Mouse (Mus musculus): ENCODE measurements around the gene Psmg3.

The Psmg3 gene

DNA sequence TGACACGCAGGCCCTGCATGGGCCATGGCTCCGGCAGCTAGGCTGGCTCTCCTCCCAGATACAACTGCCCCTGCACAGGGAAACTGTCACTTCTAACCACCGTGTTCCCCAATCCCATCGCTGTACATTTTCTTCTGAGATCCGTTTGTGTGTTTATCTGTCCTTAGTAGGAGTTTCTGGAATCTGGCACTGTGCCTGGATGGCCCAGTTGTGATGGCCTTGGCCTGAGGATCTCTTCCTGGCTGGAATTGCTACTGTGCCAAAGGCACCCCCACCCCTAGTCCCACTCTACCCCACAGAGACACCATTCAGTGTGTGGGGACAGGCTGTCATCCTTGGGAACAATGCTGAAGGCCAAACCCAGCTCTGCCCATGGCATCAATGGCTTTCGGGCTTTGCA lies 10.7 kb downstream of the Psmg3 start:
- peak in 1 of 2 experiments; percentile 39 for DNase-seq

DNA sequence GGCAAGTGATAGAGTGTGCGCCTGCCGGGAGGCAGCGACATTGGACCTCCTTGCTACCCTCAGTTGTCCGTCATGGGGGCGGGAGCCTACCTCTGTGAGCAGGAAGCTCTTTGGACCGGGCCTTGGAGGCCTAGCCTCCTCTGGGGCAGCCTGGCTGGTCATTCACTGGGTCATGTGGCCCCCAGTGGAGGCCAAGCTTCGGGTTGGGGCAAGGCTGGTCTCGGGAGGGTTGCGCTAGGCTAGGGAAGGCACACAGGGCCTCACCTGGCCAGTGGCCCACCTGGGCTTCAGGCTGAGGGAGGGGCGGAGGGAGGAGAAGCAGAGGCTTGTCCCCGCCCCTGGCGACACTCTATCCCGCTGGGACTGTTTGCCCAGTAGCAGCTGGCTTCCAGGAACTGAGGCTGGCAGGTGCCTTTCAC lies 12.7 kb downstream of the Psmg3 start:
- no peak for DNase-seq

DNA sequence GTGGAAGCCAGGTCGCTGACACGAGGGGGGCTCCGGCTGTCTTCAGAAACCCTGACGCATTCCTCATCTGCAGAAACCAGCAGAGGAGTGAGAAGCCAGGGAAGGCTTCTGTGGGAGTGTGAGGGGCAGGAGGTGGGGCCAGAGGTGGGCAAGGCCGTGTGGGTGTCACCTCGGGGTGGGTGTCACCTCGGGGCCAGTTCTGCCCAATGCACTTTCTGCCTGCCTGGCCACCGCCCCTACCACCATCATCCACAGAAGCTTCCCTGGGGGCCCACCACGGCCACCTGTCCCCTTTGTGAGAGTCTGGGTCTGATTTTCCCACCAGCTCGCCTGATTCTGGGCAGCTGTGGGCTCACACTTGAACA lies 13.6 kb downstream of the Psmg3 start:
- peak in 1 of 2 experiments; percentile 39 for DNase-seq

DNA sequence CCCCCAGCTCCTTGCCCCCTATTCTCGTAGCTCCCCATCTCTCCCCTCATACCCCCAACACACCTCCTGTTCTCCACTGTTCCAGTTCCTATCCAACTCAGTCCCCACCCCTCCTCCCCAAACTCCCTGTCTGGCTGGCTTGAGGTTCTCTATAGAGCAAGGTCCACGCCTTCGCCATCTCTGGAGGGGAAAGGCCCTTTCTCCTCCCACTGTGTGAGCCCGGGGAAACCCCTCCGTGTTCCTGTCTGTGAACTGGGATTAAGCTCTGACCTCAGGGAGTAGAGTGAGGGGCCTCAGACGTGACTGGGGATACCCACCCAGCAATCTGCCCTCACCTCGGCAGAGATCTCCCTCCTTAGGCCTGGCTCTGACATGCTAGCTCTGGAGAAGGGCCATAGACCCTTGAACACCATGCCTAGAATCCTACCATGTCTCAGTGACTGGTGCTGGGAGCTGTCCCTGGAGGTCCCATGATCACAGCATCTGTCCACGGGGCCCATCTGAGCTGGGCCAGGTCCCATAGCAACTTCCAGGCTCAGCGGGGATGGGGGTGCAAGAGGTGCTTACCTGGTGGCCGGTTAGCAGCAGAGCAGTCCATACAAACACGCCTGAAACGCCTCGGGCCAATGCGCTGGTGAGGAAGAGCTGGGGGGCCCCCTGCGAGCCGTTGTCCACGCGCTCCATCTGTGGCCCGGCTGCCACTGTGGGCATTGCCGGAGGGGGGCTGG lies 14.1 kb downstream of the Psmg3 start:
- DNase-seq: no peak

GRCm38 (mm10) chr5:139811677-139812397 lies 14.8 kb downstream of the Psmg3 start:
- no peak for DNase-seq

- no peak for DNase-seq
These were observed 17.3 kb downstream of the Psmg3 start for GRCm38 (mm10) chr5:139809397-139809796.

GRCm38 (mm10) chr5:139805924-139806323 lies 20.8 kb downstream of the Psmg3 start:
- no peak for DNase-seq

DNA sequence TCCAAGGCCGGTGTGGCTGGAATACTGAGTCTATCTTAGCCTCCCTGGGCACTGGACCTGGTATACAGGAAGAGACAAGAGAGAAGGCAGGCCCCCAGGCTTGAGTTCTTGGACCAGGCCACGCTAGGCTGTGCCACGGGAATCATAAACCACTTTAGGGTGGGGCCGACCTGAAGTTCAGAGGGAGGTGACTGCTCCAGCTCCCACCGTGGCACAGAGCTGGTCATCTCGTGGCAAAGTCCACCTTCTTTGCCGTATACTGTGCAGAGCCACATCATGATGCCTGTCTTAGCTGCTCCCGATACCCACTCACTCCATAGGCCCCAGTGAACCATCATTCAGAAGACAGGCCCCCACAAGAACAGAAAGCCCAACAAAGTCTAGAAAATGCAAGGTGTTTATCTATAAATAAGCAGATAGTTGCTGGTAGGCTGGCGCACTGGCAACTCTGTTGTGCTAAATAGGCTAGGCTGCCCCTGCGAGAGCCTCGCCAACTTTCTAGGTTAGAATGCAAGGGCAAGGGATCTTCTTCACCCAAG lies 22.0 kb downstream of the Psmg3 start:
- no peak for DNase-seq

DNA sequence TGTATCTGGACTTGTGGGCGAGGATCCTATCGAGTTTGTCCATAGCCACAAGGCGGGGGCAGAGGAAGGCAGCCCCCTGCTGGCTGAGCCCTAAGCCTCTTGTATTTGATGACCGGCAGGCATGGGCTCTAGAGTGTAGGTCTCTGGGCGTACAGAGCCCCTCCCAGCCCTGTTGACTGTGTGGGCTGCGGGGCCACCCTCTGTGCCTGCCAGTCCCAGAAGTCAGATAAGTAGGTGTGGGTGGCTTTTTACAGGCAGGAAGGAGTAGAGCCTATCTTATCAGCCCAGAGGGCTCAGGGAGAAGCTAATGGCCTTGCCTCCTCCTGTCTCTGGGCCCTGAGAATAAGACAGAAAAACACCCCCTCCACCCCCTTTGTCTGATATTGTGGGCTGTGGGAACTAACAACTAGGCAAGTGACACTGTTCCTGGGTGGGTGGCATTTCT lies 22.6 kb downstream of the Psmg3 start:
- DNase-seq: no peak

- peak; percentile 75 to 77 for DNase-seq
These were observed 23.0 kb downstream of the Psmg3 start for GRCm38 (mm10) chr5:139803601-139804102.

DNA sequence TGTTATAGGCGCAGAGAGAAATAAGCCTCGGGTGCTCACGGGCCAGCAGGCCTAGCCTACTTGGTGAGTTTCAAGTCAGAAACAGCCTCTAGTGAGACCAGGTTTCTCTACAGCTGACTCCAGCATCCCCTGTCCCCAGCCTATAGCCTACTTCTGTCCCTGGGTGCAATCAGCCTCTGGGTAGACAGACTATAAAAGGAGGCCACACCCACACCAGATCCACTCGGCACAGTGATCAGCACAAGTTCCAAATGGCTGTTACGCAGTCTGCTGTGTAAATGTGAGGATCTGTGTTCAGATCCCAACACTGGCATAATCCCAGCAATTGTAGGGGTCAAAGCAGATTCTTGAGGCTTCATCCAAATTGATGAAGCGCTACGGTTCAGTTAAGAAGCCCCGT lies 23.5 kb downstream of the Psmg3 start:
- DNase-seq: no peak

DNA sequence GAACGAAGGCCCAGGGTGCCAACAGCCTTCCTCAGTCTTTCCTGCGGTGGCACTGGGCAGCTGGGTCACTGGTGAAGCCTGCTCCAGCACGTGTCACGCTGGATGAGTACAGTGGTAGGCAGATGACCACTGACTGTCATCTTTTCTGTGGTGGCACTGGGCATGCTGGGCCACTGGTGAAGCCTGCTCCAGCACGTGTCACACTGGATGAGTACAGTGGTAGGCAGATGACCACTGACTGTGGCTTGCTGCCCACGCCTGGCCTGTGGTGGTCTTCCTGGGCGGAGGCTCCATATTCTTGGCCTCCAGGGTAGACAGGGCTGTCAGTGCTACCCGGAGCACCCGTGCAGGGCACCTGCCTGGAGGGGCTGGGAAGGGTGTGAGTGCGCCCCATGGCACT lies 24.8 kb downstream of the Psmg3 start:
- DNase-seq: no peak

DNA sequence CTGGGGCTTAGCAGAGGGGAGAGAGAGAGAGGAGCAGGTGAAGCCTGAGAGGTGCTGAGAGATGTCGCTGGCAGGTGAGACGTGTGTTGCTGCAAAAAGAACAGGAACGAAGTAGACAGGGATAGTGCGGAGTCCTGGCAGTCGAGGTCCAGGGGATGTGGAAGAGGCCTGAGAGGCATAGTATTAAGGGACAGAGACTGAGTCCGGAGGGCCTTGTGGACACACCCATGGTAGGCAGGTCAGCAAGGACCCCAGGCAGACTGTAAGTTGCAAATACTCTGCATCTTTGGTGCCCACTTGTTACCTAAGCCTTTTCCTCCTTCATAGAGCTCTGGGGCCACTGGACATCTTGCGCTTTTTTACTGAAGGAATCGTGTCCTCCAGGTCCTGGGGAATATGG lies 25.5 kb downstream of the Psmg3 start:
- no peak for DNase-seq

GRCm38 (mm10) chr5:139799801-139800590 lies 26.7 kb downstream of the Psmg3 start:
- DNase-seq: no peak

DNA sequence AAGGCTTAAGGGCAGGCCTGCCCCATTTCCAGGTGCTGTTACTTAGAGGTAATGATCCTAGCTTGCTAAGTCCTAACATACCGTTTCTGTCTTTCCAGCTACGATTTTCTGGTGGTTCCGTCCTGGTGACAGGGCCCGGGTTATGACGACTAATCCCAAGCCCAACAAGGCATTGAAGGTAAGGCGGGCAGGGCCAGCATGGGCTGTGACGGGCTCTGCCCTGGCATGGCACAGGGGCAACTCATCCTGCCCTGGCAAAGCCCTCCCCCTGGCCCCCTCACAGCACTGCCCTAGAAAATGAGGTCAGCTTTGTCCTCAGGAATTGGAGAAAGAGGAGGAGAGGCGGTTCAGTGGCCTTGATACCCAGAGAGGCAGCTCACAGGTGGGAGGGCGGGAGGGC lies 27.6 kb downstream of the Psmg3 start:
- no peak for DNase-seq

- DNase-seq: peak in 1 of 2 experiments; percentile 38
These were observed 28.4 kb downstream of the Psmg3 start for GRCm38 (mm10) chr5:139798168-139798900.

DNA sequence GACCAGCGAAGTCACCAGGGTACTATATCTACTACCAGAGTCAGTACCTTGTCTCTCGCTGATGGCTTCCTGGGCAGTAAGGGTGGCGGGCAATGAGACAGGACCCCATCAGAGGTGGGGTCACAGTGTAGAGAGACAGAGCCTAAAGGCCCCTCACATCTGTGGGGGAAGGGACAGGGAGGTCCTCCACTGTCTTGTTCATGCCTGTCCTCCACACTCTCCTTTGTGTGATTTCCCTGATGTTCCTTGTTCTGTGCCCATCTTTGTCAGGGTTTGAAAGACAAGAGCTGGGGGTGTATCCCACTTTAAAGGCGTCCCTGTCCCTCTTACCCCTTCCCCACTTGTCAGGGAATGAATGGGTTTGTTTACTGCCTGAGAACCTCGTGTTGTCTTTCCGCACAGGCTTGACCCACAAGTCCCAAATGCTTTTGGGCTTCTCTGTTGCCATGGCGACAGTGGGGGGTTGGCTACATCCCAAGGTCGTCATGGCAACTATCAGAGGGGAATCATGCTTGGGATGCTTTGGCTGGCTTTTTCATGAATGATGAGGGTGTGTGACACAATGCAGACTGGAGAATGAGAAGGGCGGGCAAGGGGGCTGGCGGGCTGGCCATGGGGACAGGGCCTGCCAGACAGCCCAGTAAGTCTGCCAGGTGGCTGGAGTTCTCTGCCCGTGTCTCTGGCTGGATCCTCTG lies 29.1 kb downstream of the Psmg3 start:
- peak; percentile 97 to 98 for DNase-seq

- peak in 1 of 2 experiments; percentile 33 for DNase-seq
These were observed 29.8 kb downstream of the Psmg3 start for GRCm38 (mm10) chr5:139796900-139797299.

DNA sequence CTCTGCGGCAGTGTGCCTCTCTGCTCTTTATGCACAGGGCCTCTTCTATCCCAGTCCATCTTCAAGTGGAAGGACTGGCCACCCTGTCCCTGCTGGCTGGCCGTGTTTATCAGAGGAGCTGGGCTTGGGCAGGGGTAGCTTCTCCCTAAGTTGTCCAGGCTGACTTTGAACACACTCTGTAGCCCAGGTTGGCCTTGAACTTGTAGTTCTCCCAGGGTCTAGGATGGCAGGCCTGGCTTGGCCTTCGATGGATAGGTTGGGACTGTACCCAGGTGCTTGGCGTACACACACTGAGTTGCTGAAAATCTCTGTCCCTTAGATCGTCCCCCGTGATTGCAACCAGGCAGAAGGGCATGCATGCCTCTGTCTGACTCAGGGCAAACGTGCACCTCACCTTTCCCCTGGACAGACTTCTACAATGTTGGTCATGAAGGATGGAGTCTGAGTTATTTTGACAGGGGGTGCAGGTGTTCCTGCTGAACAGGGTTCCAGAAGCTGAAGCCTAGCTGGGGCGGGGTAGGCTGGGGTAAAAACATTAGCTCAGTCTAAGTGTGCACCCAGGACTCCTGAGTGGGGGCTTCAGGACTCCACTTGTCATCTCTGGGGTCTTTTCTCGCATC lies 30.6 kb downstream of the Psmg3 start:
- DNase-seq: no peak

GRCm38 (mm10) chr5:139794938-139795337 lies 31.7 kb downstream of the Psmg3 start:
- DNase-seq: no peak

- DNase-seq: no peak
These were observed 32.5 kb downstream of the Psmg3 start for GRCm38 (mm10) chr5:139794137-139794536.

All from cerebellum, postnatal 10 days (tissue).